Mouse (Mus musculus): ENCODE data around the gene H2al2a. TPM values are rescaled to one million over a fixed set of nuclear protein-coding genes. Genes with fewer than 3 reads are reported as not detected.

H2al2a gene
- total RNA-seq, 2 experiments from 2014 or later = not detected

DNA sequence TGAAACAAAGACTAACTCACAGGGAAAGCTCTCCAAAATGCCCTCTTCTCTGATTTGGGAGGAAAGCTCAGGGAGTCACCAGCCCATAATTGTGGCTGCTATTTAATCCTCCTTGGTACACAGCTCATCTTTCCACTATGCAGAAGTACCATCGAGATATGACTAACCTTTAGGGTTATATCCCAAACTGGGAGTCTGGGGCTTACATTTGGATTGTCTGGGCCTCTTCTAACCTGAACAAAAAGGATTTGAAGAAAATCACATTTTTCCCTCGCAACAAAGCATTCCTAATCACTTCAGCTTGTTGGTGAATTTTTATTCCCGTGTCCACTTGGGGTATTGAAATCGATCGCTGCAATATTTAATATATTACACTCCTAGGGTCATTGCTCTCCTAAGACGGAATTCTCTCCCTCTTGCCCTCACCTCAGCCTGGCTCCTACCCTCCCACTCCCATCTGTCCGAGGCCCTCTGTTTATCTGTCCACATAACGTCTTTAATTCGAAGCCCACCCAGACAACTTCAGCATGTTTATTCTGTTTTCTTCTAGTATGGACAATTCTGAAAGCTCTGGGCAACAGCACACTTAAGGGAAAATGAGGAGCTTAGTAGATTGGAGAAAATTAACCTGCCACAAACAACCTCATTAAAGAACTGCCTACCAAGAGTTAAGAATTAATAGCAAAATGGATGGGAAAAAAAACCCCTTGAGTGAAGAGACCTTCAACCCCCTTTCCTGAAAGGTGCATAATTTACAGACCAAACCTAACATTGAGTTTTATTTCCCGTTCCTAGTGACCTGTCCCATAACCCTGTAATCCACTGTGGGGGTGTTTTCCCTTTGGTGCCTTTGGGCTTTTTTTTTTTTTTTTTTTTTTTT is 37.9 kb upstream of the H2al2a start:
- intact Hi-C loops (cut with DNase I) = loop anchor here (10.0 kb wide), 1 partner anchor 1340 kb away; the partner anchor contains the start of gene Msrb2
- Histone ChIP-seq H3K27ac (no peak overlapping the region), H3K4me3 (no peak overlapping the region)
- TF ChIP-seq CTCF (IDR thresholded peaks at IDR 0.05) = no peak
- no peak for DNase-seq (ENCODE audit: extremely low spot score in 1 of 2, low spot score in 2 of 2)

- H3K4me3 ChIP-seq = no peak overlapping the region
- H3K27ac ChIP-seq = no peak overlapping the region
- TF ChIP-seq CTCF (IDR thresholded peaks at IDR 0.05) = no peak
- intact Hi-C loops (cut with DNase I) = loop anchor here (10.0 kb wide), 1 partner anchor 1341 kb away; the partner anchor contains the start of gene Msrb2
- DNase-seq (ENCODE audit: extremely low spot score in 1 of 2, low spot score in 2 of 2) = no peak
Observed at GRCm38 (mm10) chr2:18033166-18034108, 36.7 kb upstream of the H2al2a start.

GRCm38 (mm10) chr2:18032538-18032895 is 35.8 kb upstream of the H2al2a start:
- no peak overlapping the region for H3K4me3 ChIP-seq
- intact Hi-C loops (cut with DNase I) = loop anchor here (10.0 kb wide), 1 partner anchor 1342 kb away; the partner anchor contains the start of gene Msrb2
- TF ChIP-seq CTCF (IDR thresholded peaks at IDR 0.05) = no peak
- DNase-seq (ENCODE audit: extremely low spot score in 1 of 2, low spot score in 2 of 2) = no peak
- H3K27ac ChIP-seq = no peak overlapping the region

- H3K27ac ChIP-seq = peak overlapping the region; percentile 69
- no peak for TF ChIP-seq CTCF (IDR thresholded peaks at IDR 0.05)
- intact Hi-C loops (cut with DNase I) = loop anchor here (1.0 to 10.0 kb wide), 2 partner anchors 15 to 1343 kb away; partner anchors contain the start of gene Msrb2
- peak overlapping the region; percentile 44 for H3K4me3 ChIP-seq
- DNase-seq (ENCODE audit: extremely low spot score in 1 of 2, low spot score in 2 of 2) = peak in 1 of 2 experiments; percentile 54
Observed at GRCm38 (mm10) chr2:18031831-18032537, 35.2 kb upstream of the H2al2a start.

DNA sequence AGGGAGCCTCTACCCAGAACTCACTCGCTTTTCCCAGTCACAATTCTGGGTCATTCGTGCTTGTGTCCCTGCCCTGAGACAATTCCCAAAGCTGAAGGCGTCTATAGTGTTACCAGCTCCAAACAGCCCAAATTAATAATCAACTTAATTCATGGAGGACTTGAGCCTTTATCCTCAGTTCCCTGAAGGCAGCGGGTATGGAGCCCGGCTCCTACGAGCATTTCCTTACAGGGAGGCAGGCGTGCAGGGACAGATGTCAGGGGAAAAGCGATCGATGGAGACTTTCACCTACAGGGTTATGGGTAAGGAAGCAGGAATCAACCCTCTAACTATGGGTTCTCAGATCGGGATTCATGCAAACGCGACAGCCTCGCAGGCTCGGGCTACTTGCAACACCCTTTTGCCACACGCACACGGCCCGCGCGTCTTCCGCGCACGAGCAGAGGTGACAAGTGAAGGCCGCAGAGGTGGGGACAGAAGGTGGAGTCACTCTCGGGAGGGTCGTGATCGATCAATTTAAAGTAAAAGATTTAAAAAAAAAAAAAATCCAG is 34.6 kb upstream of the H2al2a start:
- DNase-seq (ENCODE audit: extremely low spot score in 1 of 2, low spot score in 2 of 2) = peak in 1 of 2 experiments; percentile 49
- TF ChIP-seq CTCF (IDR thresholded peaks at IDR 0.05) = no peak
- intact Hi-C loops (cut with DNase I) = loop anchor here (1.0 to 10.0 kb wide), 2 partner anchors 16 to 1343 kb away; partner anchors contain the start of gene Msrb2
- Histone ChIP-seq H3K4me3 (peak overlapping the region; percentile 44), H3K27ac (peak overlapping the region; percentile 69)

DNA sequence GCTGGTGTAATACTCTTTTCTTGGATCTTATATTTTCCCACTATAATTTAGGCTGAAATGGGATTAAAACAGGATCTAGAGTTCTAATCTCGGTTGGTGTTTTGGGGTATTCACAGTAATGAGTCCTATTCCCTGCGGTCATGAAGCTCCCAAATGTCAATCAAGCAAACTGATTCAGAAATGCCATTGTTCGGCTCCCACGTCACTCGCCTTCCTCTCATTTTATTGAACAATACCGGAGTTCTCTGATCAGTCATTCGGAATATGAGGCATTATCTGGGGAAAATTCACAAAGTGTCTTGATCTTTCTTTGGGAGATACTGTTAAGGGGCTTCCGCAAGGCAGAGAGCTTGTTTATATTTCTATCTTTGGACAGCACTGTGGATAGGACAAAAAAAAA is 33.8 kb upstream of the H2al2a start:
- no peak for TF ChIP-seq CTCF (IDR thresholded peaks at IDR 0.05)
- no peak overlapping the region for H3K27ac ChIP-seq
- no peak overlapping the region for H3K4me3 ChIP-seq
- DNase-seq (ENCODE audit: extremely low spot score in 1 of 2, low spot score in 2 of 2) = no peak
- intact Hi-C loops (cut with DNase I) = loop anchor here (10.0 kb wide), 1 partner anchor 1344 kb away; the partner anchor contains the start of gene Msrb2

- Histone ChIP-seq H3K27ac (no peak overlapping the region), H3K4me3 (no peak overlapping the region)
- intact Hi-C loops (cut with DNase I) = loop anchor here (2.0 to 10.0 kb wide), 13 partner anchors 33 to 1345 kb away; partner anchors contain the start of genes Bmi1, Dnajc1, Msrb2 and Nebl
- no peak for TF ChIP-seq CTCF (IDR thresholded peaks at IDR 0.05)
- DNase-seq (ENCODE audit: extremely low spot score in 1 of 2, low spot score in 2 of 2) = no peak
Observed at GRCm38 (mm10) chr2:18029656-18030055, 32.9 kb upstream of the H2al2a start.

DNA sequence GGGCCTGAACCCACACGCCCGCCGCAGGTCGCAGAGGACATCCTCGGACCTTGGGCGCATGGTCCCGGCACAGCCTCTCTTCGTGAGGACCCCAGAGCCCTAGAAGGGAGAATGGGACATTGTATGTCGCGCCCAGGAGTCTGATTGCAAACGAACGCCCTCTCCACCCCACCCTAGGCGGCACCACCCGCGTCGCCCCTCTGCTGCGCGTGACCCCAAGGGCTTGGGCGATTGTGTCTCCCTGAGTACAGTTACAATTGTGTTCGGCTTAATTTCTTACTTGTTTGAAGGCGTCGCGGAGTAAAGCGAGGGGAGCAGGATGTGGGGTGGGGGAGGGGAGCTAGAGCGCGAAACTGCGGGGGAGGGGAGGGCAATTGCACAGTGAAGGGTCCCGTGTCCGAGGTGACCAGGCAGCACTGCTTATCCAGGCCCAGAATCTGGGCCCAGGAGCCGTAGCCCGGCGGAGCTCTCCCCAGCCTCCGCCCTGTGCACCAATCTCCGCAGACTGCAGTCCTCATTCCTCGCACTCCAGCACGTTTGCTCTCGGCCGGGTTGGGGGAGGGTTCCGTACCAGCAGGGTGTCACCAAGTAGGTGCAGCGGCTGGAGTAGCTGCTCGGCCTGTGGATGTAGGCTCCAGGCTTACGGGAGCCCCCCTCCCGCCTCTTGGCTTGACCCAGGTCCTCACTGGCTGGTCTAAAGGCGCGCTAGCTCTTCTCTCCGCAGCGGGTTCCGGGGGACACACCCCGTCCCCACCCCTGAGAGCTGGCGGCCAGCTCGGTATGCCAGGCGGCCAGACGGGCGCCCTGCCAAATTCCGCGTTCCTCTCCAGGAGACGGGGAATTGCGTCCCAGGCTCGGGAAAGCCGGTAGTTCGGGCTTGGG is 31.6 kb upstream of the H2al2a start:
- H3K4me3 ChIP-seq = peak overlapping the region; percentile 73
- intact Hi-C loops (cut with DNase I) = loop anchor here (2.0 to 10.0 kb wide), 12 partner anchors 34 to 1316 kb away; partner anchors contain the start of genes Bmi1, Dnajc1, Nebl and Spag6
- DNase-seq (ENCODE audit: extremely low spot score in 1 of 2, low spot score in 2 of 2) = peak; percentile 80 to 84
- H3K27ac ChIP-seq = peak overlapping the region; percentile 87
- no peak; the same call in 1 of the 2 replicates for TF ChIP-seq CTCF (IDR thresholded peaks at IDR 0.05)

GRCm38 (mm10) chr2:18027448-18028139 is 30.8 kb upstream of the H2al2a start:
- intact Hi-C loops (cut with DNase I) = loop anchor here (2.0 to 10.0 kb wide), 13 partner anchors 35 to 1317 kb away; partner anchors contain the start of genes Bmi1, Dnajc1, Nebl and Spag6
- peak overlapping the region; percentile 87 for H3K27ac ChIP-seq
- peak; percentile 99 for TF ChIP-seq CTCF (IDR thresholded peaks at IDR 0.05)
- peak overlapping the region; percentile 73 for H3K4me3 ChIP-seq
- DNase-seq (ENCODE audit: extremely low spot score in 1 of 2, low spot score in 2 of 2) = peak; percentile 94 to 95
